Mouse (Mus musculus) brain, embryonic 14.5 days (tissue): ENCODE data around the gene Kctd4. TPM values are rescaled to one million over a fixed set of nuclear protein-coding genes. Genes with fewer than 3 reads are reported as not detected.

ENCODE experiments used
- DNase-seq: peaks from one replicate; pipeline ENCODE4 v3.0.0-alpha.2; 2011; ENCODE audit warnings: low read depth
- CTCF ChIP-seq: fragments of 200-500 bp; IDR thresholded peaks from 2 replicates; pipeline ENCODE4 v1.5.1; 2012; ENCODE audit warnings: inconsistent platforms, mild to moderate bottlenecking, moderate library complexity, borderline replicate concordance; ENCODE audit not compliant: insufficient read depth, insufficient read length; ENCODE audit errors: extremely low read depth
- POLR2A ChIP-seq: fragments of 200-500 bp; IDR thresholded peaks from 2 replicates; pipeline ENCODE4 v1.6.1; 2012; ENCODE audit warnings: mild to moderate bottlenecking, inconsistent platforms, borderline replicate concordance; ENCODE audit not compliant: poor library complexity, insufficient read depth, insufficient read length, severe bottlenecking; ENCODE audit errors: extremely low read depth
- polyA plus RNA-seq: library from polyadenylated mRNA; depleted of rRNA; stranded (reverse); fragments of >200 nt; gene quantifications from 2 replicates; pipeline ENCODE4 v1.2.3, GENCODE M21; 2012; rRNA removed

Gene Kctd4
- 3.3 TPM in 2 replicates for polyA plus RNA-seq

DNA sequence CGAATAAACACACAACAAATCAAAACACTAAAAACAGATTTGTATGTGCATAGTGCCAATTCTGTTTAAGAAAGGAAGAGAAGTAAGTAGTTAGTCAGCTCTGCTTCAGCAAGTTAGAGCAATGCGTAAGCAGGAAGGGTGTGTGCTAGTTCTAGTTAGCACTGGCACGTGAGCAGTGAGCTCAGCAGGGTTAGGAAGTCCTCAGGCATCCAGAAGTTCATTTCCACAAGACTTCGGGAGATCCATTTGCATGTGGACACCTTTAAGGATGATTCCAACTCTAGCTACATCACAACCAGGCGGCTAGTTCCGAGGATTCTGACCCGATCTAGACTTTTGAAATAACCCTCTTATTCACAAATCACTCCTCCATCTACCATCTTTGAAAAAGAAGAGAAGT, at the start of gene Kctd4:
Gene Kctd4 (plus strand): TSS at position 244 of the 400 bp plus-strand sequence.
- no peak for TF ChIP-seq CTCF
- TF ChIP-seq POLR2A, result no peak
- no peak for DNase-seq

DNA sequence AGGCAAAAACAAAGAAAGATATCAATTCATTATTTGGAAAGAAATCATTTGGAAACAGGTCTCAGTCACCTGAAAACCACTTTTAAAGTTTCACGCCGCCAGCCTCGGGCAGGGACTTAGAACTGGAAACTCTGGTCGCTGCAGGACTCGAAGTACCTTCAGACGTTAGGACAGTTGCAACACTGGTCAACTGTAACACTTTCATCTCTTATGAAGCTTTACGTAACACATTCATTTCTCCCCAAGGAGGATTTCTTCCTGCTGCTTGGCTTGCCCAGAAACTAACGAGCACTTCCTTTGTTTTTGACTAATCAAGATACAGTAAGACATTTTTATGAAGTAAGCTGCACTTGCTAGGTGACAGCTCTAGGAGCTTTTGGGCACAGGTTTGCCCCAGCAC, 47.9 kb upstream of the Kctd4 start:
- no peak for TF ChIP-seq POLR2A
- TF ChIP-seq CTCF, result no peak
- no peak for DNase-seq

DNA sequence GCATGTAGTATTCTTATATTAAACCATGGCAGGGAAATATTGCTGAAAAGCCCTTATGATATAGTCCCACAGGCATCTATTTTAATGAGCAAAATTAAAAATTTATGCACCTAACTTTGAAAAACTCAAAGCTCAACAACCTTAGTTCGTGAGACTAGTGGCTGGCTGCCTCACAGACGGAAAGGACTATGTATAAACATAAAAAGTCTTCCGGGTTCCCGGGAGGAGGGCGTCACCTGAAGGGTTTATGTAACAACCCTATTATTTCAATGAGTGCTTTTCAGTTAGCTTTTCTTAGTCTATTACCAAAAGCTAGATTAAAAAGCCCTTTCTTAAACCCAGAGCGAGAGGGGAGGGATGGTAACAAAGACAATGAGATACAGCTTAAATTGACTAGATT, 42.8 kb upstream of the Kctd4 start:
- no peak for DNase-seq

DNA sequence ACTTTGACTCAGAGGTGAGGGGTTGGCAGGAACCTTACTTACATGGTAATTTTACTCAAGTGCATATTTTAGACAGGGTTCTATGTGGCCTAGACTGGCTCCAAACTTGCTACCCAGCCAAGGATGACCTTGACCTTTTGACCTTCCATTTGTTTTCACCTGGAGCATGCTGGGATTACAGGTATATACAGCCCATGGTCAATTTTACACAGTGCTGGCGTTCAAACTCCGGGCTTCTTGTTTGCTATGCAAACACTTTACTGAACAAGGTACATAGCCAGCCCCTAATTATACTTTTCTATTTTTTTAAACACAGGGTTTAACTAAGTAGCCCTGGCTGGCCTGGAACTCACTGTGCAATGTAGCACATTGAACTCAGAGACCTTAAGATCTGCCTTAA, 42.1 kb upstream of the Kctd4 start:
- no peak for TF ChIP-seq CTCF
- TF ChIP-seq POLR2A, result no peak
- no peak for DNase-seq

More for the DNA sequence above, 42.8 kb upstream of the Kctd4 start:
- no peak for TF ChIP-seq POLR2A
- TF ChIP-seq CTCF, result no peak

DNA sequence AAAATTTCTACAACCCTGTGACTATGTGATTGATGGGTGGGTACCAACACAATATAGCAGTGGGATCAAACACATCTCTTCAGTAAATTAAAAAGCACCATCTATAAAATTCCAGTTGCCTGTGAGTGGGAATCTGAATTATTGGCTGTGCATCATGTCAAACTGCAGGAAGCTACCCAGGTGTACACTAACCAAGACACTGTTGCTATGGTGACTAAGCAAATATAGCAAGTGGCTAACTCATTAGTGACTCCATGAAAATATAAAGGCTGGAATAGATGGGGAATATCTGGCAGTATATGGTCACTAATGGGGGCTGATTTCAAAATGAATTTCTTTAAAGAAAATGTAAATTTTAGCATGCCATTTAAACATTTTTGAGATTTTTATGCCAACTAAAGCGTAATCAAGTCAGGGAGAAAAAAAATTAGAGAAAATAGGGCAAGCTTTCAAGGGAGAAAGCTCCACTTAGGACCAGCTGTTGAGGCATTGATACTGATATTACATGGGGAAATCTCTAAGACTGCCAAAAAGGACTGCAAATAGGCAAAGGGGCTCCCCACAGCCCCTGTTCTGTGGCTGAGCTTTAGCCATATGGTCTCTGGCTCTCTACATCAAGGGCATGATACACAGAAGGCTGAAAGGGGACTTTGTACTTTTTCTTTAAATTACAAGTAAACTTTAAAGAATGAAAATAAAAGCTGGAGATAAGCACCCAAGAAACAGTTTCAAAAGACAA, 31.3 kb upstream of the Kctd4 start:
- TF ChIP-seq CTCF (no peak), POLR2A (no peak)
- DNase-seq, result peak; percentile 77

DNA sequence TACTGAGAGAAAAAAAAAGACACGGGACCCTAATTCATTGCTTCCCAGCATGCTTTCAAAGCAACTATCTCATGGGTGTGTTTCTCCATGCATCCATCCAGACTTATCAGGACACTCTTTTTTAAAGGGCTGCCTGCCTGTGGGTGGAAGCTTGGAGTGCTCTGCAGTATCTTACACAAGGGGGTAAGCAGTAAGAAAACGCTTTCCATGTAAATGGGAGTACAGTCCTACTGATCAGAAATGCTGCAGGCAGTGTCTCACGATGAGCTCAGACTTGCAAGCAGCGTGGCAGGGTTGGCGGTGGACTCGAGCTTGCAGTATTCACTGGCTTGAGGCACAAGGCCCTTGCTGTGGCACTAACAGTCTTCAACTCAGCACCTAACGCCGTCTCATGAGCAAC, 25.1 kb upstream of the Kctd4 start:
- DNase-seq, result peak; percentile 31

DNA sequence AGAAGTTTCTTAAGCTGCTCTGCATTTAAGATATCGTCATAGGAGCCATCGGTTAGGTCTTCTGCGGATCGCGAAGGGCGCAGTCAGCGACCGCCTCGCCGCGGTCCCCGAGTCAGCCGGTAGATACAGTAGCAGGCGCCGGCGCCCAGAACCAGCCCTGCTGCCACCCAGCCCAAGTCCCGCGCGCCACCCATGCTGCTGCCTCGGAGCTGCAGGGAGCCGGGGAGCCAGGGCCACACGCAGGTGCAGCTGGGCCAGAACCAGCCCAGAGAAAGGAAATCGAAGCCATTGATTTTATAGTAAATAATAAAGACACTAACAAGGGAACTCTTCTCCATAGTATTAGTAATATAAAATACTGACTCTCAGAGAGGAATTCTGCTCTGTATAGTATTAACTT, 23.5 kb upstream of the Kctd4 start:
- no peak for DNase-seq
- TF ChIP-seq CTCF, result no peak
- no peak for TF ChIP-seq POLR2A

DNA sequence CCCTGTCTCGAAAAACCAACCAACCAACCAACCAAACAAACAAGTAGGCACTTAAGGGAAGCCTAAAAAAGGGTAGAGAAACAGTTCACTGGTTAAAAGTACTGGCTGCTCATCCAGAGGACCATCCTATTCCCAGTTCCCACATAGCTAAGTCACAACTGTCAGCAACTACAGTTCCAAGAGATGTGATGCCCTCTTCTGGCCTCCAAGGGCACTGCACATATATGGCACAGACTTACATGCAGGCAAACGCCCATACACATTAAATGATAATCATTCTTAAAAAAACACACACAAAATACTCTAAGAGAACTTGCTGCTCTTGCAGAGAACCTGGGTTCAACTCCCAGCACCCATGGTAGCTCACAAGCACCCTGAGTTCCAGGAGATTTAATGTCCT, 20.4 kb upstream of the Kctd4 start:
- DNase-seq, result no peak
- TF ChIP-seq POLR2A (no peak), CTCF (peak; percentile 9; the same call in 1 of the 2 replicates)

DNA sequence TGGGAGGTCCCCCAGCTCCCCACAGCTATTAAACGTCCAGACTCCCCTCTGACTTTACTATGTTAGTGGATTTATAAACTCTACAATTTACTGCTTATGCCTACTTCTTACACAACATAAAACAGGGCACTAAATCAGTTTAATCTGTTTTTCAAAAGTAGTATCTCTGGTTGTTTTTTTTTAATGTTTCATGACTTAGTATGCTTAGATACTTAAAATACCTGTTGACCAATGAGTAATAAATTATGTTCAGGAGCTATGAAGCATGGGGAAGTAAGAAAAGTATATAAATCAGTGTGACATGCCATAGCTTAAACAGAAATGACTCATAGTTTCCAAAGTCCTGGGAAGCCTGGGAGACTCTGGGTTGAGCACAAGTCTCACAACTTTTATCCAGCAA, 17.1 kb upstream of the Kctd4 start:
- TF ChIP-seq POLR2A (no peak), CTCF (no peak)
- DNase-seq, result no peak

DNA sequence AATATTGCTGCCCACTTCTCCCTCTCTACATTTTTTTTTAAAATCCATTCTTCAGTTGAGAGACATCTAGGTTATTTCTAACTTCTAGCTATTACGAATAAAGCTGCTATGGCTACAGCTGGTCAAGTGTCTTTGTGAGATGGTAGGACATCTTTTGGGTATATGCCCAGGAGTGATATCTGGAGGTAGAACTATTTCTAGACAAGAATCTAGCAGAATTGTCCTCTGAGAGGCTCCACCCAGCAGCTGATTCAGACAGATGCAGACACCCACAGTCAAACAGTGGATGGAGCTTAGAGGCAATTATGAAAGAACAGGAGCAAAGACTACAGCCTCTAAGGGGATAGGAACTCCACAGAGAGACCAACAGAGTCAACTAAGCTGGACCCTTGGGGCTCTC, 13.3 kb upstream of the Kctd4 start:
- TF ChIP-seq CTCF (no peak), POLR2A (no peak)
- DNase-seq, result no peak

DNA sequence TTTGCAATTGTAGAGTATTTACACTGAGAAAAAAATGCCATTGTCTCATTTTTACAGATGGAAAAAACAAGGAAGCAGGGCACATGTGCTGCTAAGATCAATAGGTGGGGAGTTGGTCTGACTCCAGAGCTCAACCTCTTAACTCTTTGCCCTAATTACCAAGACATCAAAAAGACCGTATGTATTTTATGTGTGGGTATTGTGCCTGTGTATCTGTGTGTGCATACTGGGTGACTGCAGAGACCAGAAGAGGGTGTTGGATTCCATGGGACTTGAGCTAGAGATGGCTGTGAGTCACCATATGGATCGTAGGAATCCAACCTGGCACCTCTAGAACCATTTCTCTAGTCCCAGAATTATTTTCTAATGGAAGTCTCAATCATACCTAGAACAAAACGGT, 12.4 kb upstream of the Kctd4 start:
- TF ChIP-seq CTCF (no peak), POLR2A (no peak)
- no peak for DNase-seq

DNA sequence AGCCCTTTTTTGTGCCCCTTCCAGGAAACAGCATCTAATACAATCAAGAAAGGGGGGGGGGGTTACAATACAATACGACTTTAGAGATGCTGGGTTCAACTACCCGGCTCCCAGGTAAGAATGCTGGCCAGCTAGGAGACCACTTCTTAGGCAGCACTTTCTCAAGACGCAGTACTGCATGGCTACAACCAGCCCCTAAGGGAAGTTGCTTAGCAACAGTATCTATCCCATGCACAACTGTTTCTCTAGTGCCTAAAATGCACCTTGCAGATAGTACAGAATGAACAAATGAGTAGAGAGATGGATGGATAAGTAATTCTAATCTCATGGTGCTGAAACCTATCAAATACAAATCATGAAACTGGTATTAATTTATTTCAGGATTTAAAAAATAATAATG, 7.1 kb upstream of the Kctd4 start:
- DNase-seq, result peak; percentile 50
- no peak for TF ChIP-seq POLR2A
- TF ChIP-seq CTCF, result no peak
